Mouse (Mus musculus): Measurements from ENCODE around the gene Trpc5.

Gene Trpc5

DNA sequence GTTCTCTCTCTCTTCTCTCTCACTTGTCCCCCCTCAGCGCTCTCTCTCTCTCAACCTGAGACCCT, at the start of gene Trpc5:
Trpc5 (minus strand) TSS at position 39 of the 65 bp plus-strand sequence.
- no peak for DNase-seq (ENCODE audit: low read depth, low spot score)

DNA sequence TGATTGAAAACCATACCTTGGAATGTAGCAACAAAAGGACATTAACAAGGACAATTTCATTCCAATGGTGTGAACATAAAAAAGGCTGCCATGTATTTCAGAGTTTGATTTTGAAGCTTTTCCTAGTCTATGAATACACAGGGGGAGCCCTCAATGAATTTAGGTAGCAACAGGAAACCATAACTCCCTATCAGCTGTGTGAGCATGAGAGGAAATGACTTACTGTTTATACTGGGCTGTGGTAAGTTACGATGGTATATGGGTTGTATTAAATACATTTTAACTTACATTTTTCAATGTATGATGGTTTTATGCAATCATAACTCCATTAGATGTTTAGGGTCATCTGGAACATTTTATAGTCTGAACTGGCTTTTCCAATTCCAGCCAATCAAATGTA, 28.4 kb upstream of the Trpc5 start:
- DNase-seq (ENCODE audit: low read depth, low spot score), result no peak

DNA sequence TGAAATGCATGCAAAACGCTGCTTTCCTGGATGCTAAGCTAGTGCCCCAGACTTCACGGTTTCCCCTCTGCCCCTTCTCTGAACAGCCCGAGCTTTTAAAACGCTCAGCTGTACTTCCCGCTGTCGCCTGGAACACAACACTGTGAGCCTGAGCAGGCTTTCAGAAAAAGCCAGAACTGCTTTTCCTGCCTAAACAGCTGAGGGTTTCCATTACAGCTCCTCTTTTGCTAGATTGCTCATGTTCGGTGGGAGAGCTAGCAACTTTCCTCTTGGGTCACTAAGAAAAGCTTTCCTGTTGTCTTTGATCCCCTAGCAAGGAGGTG, 1.8 kb upstream of the Trpc5 start:
- DNase-seq (ENCODE audit: low read depth, low spot score), result no peak

DNA sequence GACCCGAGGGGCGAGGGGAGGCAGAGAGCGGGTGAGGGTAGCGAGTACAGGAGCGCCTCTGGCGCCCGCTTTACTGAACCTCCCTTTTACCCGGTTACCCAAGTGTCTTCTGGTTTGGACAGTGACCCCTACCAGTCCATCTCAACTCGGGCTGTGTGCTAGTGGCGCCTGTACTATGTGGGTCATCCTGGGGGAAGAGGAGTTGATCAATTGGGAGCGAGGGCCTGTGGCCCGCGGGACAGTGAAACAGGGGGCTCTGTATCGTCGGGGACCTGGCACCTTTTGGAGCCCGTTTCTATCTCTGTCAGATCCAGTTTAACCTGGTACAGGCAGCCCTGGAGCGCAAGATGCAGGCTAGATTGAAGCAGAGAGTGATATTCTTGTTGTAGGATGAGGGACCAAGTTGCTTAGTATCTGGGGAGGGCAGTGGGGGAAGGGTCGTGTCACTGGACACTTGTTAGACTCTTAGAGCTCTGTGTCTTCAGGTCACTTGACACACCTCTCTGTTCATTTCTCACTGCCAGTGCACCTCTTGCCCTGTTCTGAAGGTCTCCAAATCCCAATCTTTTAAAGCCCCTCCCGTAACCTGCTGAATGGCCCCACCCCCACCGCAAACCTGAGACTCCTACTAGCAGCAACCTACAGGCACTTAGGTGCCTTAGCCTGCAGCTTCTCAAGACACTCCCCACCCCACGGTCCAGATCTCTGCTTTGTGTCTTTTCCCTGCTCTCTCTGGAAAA, 1.3 kb upstream of the Trpc5 start:
- no peak for DNase-seq (ENCODE audit: low read depth, low spot score)

DNA sequence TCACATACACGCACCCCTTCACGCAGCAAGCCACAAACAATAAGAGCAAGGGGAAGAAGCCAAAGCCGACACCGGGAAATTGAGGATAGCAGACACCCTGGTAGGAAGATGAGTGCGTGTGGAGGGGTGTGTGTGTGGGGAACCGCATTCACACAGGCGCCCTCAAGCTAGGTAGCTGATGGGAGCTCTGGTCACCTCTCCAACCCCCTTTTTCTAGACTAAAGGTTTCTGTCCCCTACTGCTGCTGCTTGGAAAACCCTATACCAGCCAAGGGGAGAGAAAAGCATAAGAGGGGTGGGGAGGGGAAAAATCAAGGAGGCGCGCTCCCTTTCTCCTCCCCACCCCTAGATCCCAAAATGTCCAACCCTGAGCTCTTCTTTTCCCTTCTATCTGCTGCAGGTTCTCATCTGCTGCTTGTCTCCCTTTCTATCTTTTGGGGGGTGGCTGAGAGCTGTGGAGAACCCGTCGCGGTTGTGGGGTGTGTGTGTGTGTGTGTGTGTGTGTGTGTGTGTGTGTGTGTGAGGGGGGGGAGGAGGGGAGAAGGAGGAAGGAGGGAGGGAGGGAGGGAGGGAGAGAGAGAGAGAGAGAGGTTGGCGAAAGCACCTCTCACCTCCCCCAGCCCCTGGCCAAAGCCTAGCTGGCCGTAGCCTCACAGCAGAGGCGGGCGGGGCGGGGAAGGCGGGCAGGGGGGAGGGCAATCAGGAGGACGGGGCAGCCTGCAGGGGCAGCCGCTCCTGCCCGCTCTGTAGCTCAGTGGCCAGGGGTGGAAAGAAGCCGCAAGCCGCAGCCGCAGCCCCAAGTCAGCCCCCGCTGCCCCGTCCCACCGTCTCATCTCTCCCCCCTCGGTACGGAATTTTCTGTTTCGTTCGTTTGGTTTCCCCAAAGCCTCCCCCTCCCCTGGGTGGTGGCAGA, 483 bp upstream of the Trpc5 start, which contains the start of gene Rtl4:
Rtl4 (plus strand) TSS at position 701 of the 912 bp plus-strand sequence.
- DNase-seq (ENCODE audit: low read depth, low spot score), result no peak

DNA sequence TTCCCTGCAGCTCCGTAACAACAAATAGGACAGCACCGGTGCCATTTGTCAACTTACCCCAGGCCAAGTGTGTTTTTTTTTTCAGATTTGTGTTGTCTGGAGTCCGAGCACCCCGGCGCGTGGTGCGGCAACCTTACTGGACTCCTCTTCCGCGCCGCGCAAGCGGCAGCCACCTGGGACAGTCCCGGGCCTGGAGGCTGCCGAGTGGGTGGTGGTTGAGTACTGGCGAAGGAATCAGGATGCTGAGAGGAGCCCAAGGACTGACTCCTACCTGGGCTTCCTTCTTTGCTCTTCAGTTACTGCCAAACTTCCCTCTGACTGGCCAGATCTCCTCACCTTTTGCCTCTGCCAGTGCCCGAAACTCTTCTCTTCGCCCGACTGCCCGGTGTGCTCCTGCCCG, 238 bp downstream of the Trpc5 start:
- no peak for DNase-seq (ENCODE audit: low read depth, low spot score)

DNA sequence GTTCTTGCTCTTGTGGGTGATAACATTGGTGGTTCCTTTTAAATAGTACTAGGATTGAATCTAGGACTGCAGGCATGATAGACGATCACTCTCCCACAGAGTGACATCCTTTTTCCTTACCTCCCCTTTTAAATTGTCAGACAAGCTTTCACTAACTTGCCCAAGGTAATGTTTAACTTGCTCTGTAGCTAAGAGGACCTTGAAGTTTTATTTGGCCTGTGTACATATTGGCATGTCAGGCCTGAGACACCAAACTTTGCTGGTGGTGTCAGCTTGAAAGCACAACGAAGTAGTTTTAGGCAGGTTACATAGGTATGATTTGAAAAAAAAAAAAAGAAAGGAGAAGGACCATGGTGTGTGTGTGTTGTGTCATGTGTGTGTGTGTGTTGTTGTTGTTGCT, 35.8 kb downstream of the Trpc5 start:
- DNase-seq (ENCODE audit: low read depth, low spot score), result no peak

DNA sequence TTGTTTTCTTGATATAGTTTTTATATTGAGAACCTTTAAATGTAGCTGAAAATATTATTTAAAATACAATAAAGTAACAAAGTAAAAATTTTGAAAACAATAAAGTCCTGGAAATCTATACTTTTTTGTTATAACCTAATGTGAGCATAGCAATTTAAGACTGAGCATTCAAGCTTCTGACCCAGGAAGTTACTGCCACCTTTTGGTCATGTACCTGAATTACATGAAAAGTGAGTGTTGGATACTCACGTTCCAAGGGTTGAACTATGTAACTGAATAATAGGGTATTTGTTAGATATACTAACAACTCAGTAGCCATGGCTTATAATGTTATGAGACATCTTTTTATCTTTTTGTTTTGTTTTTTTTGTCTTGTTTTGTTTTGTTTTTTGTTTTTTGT, 42.6 kb downstream of the Trpc5 start:
- DNase-seq (ENCODE audit: low read depth, low spot score), result no peak

DNA sequence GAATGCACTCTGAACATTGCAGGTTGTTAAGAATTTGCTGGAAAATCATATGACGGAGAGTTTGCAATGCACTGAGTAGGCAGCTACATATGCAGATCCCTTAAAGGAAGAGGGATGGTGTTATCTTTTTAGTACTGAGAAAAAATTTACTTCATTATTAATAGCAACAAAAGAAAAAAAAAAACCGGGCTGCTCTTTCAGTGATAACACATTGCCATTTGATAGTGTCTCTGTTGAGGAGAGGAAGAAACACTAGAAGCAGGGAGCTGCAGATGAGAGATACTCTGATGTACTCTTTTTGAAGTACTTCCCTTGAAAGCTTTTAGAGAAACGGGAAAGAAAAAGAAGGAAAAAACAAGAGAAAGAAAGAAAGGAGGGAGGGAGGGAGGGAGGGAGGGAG, 43.2 kb downstream of the Trpc5 start:
- DNase-seq (ENCODE audit: low read depth, low spot score), result no peak

DNA sequence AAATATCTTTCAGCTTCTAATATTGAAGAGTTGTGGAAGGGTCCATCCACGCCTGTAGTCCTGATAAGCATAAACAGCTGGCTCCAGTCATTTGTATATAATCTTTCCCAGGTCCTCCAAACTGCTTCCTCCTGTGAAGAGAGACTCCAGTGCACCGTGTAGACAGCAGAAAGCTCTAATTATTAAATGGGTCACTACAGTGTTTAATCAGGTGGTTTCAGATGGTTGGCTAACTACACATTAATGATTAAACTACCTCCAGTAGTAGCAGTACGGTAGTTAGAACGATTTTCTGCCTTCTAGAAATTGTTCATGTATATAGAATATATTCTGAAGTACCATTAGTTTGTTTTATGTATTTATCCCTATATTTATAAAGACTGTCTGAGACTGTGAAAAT, 75.2 kb downstream of the Trpc5 start:
- DNase-seq (ENCODE audit: low read depth, low spot score), result no peak

DNA sequence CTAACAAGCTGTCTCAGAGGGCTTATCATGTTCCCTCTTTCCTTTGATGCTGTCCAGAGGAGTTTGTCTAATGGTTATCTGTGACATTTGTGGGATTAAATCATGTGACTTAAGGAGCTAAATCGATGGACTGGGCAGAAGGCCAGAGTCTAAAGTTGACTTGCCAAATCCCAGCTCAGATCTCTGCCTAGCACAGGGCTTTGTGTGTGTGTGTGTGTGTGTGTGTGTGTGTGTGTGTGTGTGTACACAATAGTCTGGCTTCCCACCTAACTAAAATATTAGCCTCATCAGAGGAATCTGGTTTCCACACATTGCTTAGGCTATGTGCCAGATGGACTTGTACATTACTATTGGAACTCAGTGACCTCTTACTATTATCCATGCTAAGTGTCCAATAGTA, 151.5 kb downstream of the Trpc5 start:
- DNase-seq (ENCODE audit: low read depth, low spot score), result no peak

DNA sequence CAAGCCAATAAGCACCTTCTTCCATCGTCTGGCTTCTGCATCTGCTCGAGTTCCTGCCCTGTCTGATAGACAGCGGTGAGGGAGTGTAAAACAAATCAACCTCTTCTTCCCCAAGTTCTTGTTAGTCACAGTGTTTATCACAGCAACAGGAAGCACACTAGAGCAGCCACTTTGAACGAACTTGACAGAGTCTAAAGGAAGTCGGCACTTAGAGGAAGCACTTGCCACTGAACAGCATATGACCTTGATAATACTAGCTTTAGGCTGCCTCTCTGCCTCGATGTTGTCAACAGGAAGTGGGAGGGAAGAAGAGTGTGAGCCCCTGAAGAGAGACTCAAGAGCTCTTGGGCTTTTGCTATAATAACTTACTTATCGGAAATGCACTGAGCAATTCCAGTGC, 161.9 kb downstream of the Trpc5 start:
- DNase-seq (ENCODE audit: low read depth, low spot score), result no peak

DNA sequence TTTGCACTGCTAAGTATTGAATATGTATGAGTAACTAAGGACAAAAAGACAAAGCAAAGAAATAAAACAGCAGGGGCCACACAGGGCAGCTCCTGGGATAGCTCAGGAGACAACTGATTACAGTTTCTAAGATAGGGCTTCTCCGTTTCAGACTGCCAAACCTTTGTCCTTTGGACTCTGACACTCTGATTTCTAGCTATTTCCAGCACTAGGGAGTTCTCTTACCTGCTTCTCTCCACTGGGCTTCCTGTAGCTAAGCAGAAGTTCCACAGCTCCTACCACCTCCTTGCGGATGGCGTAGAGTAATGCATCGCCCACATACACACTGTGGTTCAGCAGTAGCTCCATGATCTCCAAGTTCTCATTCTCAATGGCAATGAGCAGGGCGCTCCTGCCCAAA, 164.7 kb downstream of the Trpc5 start:
- DNase-seq (ENCODE audit: low read depth, low spot score), result no peak

DNA sequence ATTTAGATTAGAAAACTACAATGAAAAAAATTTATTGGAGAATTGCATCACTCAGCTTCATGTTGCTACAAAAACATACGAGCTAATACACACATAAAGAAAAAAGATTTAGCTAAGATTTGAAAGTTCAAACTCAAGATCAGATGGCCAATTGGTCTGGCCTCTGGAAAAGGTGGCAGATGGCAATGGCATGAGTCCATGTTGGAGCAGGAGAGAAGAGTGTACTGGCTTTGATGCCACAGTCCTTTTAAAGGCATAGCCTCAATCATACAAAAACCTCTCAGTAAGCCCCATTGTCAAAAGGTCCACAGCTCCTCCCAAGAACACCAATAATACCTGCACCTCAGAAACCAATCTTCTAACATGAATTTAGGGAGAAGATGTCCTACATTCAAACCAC, 196.6 kb downstream of the Trpc5 start:
- no peak for DNase-seq (ENCODE audit: low read depth, low spot score)

DNA sequence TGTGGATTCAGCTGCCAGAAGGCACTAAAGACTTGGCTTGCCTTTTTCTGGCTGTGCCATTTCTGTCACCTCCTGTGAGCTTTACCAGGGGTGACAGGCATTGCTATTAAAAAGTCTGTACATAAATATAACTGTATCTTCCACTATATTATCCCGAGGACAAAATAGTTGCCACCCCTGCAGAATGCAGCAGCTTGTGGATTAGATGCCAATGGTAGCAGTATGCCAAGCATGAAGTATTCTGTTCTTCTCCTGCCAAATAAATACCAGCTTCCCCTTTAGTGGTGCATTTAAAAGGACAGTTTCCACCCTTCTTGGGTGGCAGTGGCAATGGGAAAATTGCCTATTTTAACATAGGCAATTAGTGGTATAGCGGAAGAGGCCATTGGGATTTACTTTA, 223.6 kb downstream of the Trpc5 start:
- no peak for DNase-seq (ENCODE audit: low read depth, low spot score)

DNA sequence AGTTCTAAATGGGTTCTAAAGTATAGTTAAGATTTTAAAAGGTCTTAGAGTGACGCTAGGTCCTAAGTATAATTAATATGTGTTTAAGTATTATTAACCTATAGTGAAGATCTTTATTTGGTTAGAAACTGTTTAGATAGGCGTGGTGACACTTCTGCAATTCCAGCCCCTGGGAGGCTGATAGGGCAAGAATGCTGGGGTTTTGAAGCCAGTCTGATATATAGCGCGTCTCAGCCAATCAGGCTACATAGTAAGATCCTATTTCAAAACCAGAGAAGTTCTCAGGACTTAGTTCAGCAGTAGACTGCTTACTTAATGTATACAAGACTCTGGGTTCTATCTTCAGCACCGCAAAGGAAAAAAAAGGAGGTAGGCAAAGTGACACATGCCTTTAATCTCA, 231.7 kb downstream of the Trpc5 start, which contains the start of gene Trpc5os:
Trpc5os (plus strand) TSS at position 301 of the 400 bp plus-strand sequence.
- DNase-seq (ENCODE audit: low read depth, low spot score), result no peak

DNA sequence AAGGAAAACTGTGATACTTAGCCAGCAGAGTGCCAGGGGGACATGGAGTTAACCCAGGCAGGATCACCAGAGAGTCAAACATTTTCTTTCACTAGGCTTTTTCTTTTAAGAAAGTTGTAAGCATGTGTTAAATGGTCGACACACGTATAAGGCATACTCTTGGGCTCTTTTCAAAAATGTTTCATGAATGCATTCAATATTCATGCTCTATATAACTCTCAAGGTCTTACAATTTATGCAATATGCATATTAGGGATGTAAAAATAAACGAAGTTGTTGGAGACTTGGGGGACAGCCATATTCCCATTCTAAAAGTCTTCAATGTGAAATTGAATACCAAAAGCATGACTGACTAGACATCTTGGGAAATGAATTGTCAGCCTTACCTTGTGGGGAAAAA, 264.1 kb downstream of the Trpc5 start:
- DNase-seq (ENCODE audit: low read depth, low spot score), result no peak

DNA sequence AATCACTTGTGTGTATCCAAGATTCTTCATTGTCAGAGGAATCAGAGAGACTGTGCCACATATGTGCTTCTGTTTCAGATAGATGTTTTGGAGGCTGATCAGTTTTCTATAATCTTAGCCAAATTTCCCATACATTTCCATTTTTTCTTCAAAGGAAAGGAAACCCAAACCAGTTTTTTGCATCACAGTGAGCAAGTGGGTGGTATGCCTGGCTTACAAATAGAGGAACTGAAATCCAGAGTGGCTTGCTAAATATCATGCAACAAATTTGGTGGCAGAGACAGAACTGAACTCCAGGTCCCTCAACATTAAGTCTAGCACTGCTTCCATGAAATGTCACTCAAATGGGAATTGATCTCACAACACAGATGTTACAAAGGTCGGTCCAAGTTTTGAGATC, 266.9 kb downstream of the Trpc5 start:
- DNase-seq (ENCODE audit: low read depth, low spot score), result no peak

DNA sequence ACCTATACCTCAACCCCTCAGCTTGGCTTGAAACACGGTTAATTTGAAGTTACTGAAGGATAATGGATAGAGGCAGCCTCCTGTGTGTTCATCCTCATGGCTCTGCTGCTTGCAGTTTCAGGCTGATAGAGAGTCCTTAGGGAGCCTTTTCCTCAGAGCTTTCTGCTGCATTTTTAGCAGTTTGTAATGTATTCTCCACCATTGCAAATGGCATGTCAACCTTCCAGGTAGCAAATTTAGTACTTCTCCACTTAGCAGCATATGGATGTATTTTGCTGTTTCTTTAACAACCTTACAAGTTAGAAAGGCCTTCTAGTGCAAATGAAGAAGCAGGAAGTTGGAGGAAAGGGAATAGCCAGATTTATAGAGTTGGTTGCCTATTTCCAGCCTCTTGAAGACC, 267.7 kb downstream of the Trpc5 start:
- DNase-seq (ENCODE audit: low read depth, low spot score), result no peak

DNA sequence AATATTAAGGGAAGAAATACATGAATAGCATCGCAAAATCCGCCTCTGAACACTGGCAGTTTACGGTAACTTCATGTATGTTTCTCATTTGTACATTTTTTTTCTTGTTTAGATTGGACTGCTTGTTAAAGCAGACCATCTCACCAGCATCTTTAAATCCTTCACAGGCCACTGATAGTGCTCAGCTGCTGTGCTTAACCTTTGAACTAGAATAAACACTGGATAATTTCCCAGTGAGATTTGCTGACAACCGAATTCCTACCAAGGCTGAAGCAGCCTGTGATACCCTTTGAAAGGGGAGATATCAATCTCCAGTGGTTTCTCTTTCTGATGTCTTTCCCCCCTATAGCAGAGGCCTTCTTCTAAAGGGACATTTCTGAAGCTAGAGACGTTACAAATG, 279.9 kb downstream of the Trpc5 start:
- no peak for DNase-seq (ENCODE audit: low read depth, low spot score)

DNA sequence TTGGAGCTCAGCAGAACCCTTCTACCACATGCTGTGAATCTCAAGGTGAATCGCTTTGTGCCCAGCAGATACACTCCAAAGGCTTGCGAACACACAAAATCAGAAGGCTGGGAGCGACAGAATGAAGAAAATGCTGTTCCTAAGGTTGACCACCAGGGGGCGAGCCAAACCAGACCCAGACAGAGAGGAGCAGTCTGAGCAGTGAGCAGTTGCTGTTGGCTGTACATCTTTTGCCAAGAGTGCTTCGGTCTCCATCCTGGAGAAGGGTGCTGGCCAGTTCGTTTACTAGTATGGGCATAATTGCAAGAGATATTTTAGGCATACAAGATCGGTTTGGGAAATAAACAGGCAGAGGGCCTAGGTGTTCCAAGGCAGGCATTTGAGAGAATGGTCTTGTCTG, 284.5 kb downstream of the Trpc5 start:
- no peak for DNase-seq (ENCODE audit: low read depth, low spot score)

DNA sequence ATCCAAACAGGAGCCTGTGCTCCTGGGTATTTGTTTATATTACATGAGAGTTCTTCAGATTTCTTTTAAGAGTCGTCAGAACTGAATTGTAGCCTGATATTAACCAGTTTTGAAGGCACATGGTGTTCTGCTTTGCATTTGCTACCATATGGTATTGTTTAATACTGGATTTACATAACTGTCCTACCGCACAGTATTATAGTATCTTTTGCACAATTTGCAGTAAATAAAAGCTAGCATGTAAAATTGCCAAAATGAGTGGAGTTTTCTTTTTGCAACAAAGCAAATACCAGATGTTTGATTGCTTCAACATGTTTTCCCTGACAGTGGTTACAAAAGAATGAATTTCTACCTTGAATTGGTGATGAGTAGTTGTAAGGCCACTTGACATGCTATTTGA, 313.8 kb downstream of the Trpc5 start:
- no peak for DNase-seq (ENCODE audit: low read depth, low spot score)

DNA sequence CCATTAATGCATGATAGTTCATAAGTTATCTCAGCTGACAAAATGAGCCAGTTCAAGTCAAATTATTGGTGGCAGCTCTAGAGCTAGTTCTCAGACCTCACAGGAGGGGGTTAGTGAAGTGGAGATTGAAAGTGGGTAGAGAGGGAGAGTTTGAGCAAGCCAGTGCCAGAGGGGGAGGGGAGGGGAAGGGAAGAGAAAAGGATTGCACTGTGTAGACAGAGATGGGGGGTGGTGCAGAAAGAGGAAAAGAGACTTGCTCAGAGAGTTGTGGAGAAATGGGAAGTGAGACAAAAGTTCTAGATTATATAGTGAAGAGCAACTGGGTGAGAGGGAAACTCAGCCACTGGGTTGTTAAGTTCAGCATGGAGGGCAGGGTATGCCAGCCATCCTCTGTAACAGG, 349.6 kb downstream of the Trpc5 start:
- DNase-seq (ENCODE audit: low read depth, low spot score), result no peak

DNA sequence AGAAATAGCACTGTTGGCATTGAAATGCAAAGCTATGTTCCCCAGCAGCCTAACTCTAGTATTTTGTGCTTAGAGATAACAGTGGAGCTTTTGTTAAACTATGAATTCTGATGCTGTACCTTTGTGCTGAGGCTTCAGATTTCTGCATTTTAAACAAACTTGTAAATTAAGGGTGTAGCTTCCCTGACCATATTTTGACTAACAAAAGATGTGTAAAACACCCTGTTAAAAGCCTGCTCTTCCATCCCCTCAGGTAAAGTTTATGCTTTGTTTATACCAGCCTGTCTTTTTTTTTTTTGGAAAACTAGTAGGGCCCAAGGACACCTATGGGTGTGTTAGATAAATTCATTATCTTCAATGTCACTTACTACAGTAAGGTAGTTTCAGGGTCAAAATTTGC, 350.0 kb downstream of the Trpc5 start:
- DNase-seq (ENCODE audit: low read depth, low spot score), result no peak

All from c-Kit-negative CD71-positive TER-119-positive erythroid progenitor cells, embryonic 14.5 days (primary cell).